Mouse (Mus musculus) ES-Bruce4 (cell line): ENCODE measurements around the gene Aoc2.

Source experiments
- CTCF ChIP-seq: IDR thresholded peaks from one replicate; pipeline ENCODE4 v1.8.1; 2011; ENCODE audit warnings: low read depth, low read length
- EP300 ChIP-seq: IDR thresholded peaks from 2 replicates; pipeline ENCODE4 v1.6.1; 2011; ENCODE audit warnings: low read depth, low read length; ENCODE audit not compliant: insufficient read depth

GRCm38 (mm10) chr11:101353436-101353835 lies 28.6 kb downstream of the Aoc2 start:
- no peak for TF ChIP-seq EP300
- TF ChIP-seq CTCF, result no peak
